Mouse (Mus musculus): ENCODE results near the gene Cyp2r1.
A peak's percentile ranks its signal among the peaks of the same experiment; 100 is the strongest.
"Not testable (repeated sequence)": the region's sequence is repeated elsewhere in the genome, so short reads cannot be mapped to it uniquely, and the experiment has no call there.

Gene Cyp2r1

DNA sequence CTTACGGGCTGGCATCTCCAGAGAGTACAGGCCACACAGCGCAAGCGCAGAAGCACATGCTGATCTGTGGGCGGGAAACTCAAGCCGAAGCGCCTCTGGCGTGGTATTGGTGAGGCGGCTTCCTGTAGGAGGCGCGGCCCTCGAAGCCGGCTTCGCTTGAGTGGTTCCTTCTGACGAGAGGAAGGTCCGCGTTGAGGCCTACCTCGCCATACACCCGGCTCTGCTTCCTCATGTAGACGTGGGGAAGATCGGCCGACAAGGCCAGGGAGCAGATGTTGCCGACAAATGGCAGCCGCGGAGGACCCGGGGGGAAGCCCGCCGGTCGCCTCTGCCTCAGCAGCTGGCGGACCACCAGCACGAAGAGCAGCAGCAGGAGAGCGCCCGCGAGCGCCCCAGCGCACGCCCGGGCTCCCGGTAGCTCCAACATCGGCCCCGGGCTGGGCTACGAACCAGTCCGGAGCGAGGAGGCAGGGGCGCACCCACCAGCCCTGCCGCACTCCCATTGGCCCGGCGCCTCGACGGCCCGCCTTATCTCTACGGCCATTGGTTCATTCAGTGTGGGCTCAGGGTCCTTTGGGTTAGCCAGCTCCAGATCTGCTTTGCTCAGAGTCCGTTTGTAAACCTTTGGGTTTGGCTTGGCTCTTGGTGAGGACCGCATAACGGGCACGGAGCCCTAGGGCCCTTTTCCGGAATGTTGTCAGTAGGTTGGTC lies at the start of gene Cyp2r1:
Gene Cyp2r1 (minus strand): TSS at position 442 of the 711 bp plus-strand sequence.
- DNase-seq (ENCODE audit: low read depth, low spot score) = no peak

DNA sequence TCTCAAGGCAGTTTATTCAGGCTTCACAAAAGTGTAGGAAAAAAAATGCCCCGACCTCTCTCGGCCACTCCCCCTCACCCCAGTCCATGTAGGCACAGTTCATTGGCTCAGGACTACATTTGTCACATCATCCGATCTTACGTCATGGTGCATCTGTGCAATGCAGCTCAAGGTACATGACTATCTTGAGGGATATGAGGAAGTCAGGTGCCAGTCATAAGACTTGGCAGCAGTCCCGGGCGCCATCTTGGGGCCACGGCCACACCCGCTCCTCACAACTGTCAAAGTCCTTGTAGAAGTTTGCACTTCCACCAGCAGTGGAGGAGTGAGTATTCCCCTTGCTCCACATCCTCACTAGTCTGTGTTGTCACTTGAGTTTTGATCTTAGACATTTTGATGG lies 31.6 kb upstream of the Cyp2r1 start:
- DNase-seq (ENCODE audit: low read depth, low spot score) = not testable (repeated sequence)

DNA sequence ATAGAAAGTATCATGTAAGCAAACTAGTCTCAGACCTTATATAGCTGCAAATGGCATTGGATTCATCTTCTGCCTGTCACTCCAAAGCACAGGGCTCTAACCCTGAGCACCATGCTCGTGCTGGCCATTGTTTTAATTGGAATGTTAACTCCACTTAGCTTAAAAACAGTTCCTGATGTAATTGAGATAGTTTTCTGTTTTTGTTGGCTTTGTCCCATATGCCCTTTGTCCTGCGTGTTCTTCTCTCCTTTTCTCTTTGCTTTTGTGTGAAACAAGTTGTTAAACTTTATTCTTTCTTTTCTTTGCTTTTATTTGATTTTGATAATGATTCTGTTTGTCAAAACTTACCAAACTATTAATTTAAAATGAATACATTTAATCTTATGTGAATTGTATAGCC lies 19.7 kb upstream of the Cyp2r1 start:
- no peak for DNase-seq (ENCODE audit: low read depth, low spot score)

DNA sequence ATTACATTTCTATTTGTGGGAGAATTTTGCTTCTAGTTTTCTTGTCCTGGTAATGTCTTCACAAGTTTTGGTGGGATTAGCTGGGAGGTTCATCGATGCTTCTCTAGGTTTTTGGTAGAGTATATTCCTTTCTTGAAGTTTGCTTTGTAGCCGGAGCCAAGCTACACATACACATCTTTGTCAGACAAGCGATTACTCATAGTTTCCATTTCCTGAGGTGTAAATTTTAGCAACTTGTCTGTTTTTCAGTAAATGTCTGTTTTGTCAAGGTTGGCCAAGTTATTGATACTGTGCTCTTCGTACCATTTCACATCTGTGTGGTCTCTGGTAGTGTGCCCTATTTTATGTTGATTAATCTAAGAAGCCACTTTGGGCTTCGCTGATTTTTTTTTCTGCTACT lies 18.4 kb upstream of the Cyp2r1 start:
- peak; percentile 4 for DNase-seq (ENCODE audit: low read depth, low spot score)

DNA sequence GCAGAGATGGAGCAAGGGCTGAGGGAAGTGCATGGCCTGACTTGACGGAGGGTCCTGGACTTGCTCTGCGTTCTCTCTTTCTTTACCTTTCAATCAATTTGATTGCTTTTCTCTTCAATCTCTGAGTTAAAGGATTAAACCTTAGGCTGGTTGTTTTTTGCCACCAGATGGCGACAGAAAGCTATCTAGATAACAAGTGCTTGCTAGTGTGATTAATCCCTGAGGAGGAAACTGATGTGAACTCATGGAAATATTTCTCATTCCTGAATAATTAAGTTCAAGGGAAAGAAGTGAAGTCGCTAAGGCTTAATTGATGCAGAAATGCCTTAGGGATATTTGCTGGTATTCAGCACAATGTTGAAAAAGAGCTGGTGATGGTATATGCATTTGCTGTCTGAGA lies 17.7 kb upstream of the Cyp2r1 start:
- peak; percentile 72 for DNase-seq (ENCODE audit: low read depth, low spot score)

DNA sequence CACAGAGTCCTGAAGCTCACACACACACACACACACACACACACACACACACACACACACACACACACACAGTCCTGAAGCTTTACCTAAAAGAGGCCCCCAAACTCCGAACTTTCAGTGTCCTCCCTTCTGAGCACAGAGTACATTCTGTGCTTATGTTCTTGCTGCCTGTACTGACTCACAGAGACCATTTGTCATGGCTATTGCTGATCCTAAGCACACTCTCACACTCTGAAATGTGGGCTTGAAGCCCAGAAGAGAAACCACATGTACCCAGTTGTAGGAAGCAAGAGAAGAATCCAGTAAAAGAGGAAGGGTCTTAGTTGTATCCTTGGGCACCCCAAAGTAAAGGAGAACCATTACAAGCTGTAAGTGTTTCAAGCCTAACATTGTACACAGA lies 14.9 kb upstream of the Cyp2r1 start:
- peak; percentile 61 for DNase-seq (ENCODE audit: low read depth, low spot score)

DNA sequence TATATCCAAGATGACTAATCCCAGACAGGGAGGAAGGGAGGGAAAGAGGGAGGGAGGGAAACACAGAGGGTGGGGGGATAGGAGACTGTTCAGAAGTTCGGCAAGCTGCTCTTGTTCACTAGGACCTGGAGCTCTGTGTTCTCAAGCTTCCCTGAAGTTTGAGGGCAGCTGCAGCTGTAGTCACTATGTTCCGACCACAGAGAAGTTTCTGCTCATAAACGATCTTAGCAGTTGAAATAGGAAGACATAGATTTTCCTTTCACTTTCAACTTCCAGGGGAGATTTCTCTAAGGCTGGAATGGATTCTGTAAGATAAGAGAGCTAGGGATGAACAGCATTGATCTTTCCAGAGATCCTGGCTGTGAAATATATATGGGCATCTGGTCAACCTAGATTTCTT lies 14.2 kb upstream of the Cyp2r1 start:
- peak; percentile 33 for DNase-seq (ENCODE audit: low read depth, low spot score)

DNA sequence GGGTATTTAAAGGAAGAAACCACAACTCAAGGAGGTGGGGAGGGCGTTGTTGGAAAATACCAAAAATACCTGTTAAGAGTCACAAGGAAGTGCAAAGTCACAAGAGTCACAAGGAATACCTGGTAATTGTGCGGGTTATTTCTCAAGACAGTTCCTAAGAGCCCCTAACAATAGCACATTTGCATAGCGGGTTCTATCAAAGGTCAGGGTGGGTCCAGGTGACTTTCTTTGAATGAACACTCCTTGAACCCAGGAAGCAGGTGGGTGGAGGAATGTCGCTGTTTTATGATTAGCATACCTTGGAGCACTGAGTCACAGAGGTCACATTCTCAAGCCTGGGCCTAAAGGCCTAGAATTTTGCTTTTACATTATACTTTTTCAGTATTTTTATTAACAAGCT lies 11.1 kb upstream of the Cyp2r1 start:
- not testable (repeated sequence) for DNase-seq (ENCODE audit: low read depth, low spot score)

DNA sequence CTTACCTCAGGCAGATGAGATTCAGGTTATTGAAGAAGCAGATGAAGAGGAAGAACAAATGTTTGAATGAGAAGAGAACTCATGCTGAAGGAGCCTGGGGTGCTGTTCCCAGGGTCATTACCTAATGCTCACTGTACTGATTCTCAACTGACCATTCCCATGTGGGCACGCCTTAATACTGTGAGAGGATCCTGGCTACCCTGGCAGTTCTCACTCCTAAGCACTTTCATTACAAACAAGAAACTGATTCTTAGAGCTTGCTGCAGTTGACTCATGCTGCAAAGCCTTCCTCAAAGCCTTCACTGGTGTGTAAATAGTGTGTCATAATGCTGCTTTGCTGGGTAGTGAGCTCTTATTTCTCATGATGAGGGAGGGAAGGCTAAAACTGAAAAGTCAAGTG lies 26.6 kb downstream of the Cyp2r1 start:
- no peak for DNase-seq (ENCODE audit: low read depth, low spot score)

DNA sequence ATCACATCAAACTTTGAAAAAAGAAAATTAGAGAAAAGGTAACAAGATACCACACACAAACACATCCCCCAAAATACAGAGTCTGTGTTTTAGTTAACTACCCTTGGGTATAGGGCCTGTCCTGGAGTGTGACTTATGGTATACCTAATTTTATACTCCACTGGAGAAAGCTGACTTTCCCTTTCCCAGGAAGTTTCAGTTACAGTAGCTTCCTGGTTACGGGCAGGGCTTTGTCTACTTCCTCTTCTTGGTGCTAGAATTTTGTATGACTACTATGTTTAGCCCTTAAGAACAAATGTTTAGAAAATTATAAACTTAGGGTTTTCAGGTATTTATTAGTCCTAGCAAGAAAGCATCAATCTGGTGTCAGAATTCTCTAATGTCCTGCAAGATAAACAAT lies 36.5 kb downstream of the Cyp2r1 start:
- DNase-seq (ENCODE audit: low read depth, low spot score) = no peak

DNA sequence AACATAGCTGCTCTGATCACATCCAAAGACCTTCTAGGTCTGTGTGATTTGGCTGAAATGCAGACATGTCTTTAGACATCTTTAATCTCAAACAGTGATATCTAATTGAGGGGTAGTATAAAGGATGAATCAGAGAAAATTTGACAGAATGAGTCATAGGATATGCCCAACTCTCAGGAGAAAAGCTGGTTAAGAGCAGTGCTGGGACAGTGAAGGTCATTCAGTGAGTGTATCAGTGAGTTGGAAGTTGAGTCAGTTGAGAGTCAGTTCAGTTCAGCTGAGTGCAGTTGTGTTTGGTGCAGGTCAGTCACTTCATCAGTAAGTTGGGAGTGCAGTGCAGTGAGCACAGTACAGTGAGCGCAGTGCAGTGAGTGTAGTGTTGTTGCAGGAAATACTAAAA lies 42.6 kb downstream of the Cyp2r1 start:
- DNase-seq (ENCODE audit: low read depth, low spot score) = peak; percentile 36

DNA sequence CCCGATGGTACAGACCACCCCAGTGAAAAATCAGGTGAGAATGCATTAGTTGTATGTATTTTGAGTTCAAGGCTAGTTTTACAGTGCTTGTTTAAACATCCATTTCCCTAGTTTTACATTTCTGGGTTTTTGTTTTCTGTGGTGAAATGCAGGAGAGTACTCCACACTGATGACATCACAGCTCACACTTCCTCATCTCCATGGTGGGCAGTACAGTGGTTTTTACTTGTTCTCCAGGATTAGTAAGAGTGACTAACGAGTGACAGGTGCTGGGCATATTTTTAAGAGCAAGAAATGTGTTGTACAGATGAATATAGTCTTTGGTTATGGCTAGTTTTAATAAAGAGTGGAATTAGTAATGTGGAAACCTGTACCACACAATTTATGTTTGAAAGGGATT lies 53.9 kb downstream of the Cyp2r1 start:
- no peak for DNase-seq (ENCODE audit: low read depth, low spot score)
